Mouse (Mus musculus) cerebral cortex, adult 2 months (tissue): ENCODE data around the gene Ssh3.

Experiments
- WGBS: fragments of 180-500 bp; shearing (Covaris S2); methylation state at CpG from one replicate; pipeline ENCODE4 v1.1.7; 2018; 5-methylcytosine and 5-hydroxymethylcytosine counted together

Ssh3 gene

GRCm38 (mm10) chr19:4295391-4295790 is 26.4 kb upstream of the Ssh3 start:
- 86% methylated on average over 4 of the region's 4 CpGs for WGBS

GRCm38 (mm10) chr19:4294381-4295097 is 25.6 kb upstream of the Ssh3 start:
- 72% methylated on average over 14 of the region's 14 CpGs for WGBS

- WGBS = 91% methylated on average over 11 of the region's 11 CpGs
Observed at GRCm38 (mm10) chr19:4291161-4291560, 22.2 kb upstream of the Ssh3 start.

GRCm38 (mm10) chr19:4290749-4291148 is 21.8 kb upstream of the Ssh3 start:
- WGBS = 84% methylated on average over 15 of the region's 15 CpGs

GRCm38 (mm10) chr19:4283653-4284052 is 14.7 kb upstream of the Ssh3 start:
- WGBS = 17% methylated on average over 7 of the region's 7 CpGs

- WGBS = under 1% methylated on average over 50 of the region's 50 CpGs
Observed at GRCm38 (mm10) chr19:4282898-4283553, 14.0 kb upstream of the Ssh3 start, which contains the start of gene Ankrd13d. Ankrd13d (minus strand) TSS chr19:4283137.

GRCm38 (mm10) chr19:4280425-4280824 is 11.4 kb upstream of the Ssh3 start:
- WGBS = 96% methylated on average over 9 of the region's 9 CpGs

GRCm38 (mm10) chr19:4279487-4279886 is 10.5 kb upstream of the Ssh3 start:
- WGBS = 100% methylated on average over 1 of the region's 1 CpGs

GRCm38 (mm10) chr19:4270972-4271371 is 2.0 kb upstream of the Ssh3 start:
- 96% methylated on average over 11 of the region's 11 CpGs for WGBS

GRCm38 (mm10) chr19:4270187-4270586 is 1.2 kb upstream of the Ssh3 start:
- 82% methylated on average over 6 of the region's 6 CpGs for WGBS

- WGBS = 78% methylated on average over 4 of the region's 4 CpGs
Observed at GRCm38 (mm10) chr19:4265956-4266355, 3.0 kb downstream of the Ssh3 start.

GRCm38 (mm10) chr19:4264171-4264780 is 4.7 kb downstream of the Ssh3 start:
- 89% methylated on average over 6 of the region's 6 CpGs for WGBS

- 73% methylated on average over 14 of the region's 14 CpGs for WGBS
Observed at GRCm38 (mm10) chr19:4263702-4264101, 5.3 kb downstream of the Ssh3 start.

GRCm38 (mm10) chr19:4262756-4263155 is 6.2 kb downstream of the Ssh3 start:
- WGBS = 67% methylated on average over 6 of the region's 6 CpGs

GRCm38 (mm10) chr19:4261038-4261698 is 7.8 kb downstream of the Ssh3 start:
- WGBS = 70% methylated on average over 8 of the region's 8 CpGs

- 14% methylated on average over 12 of the region's 12 CpGs for WGBS
Observed at GRCm38 (mm10) chr19:4257897-4258252, 11.1 kb downstream of the Ssh3 start.

GRCm38 (mm10) chr19:4257216-4257896 is 11.6 kb downstream of the Ssh3 start:
- under 1% methylated on average over 41 of the region's 41 CpGs for WGBS

GRCm38 (mm10) chr19:4255583-4256162 is 13.3 kb downstream of the Ssh3 start:
- WGBS = 80% methylated on average over 11 of the region's 11 CpGs

- 93% methylated on average over 7 of the region's 7 CpGs for WGBS
Observed at GRCm38 (mm10) chr19:4254230-4254629, 14.8 kb downstream of the Ssh3 start.

- 95% methylated on average over 1 of the region's 1 CpGs for WGBS
Observed at GRCm38 (mm10) chr19:4248683-4249082, 20.3 kb downstream of the Ssh3 start.

GRCm38 (mm10) chr19:4247010-4247409 is 22.0 kb downstream of the Ssh3 start:
- 60% methylated on average over 1 of the region's 1 CpGs for WGBS
